Mouse (Mus musculus): ENCODE data around the gene Sirt4. TPM values are rescaled to one million over a fixed set of nuclear protein-coding genes. Genes with fewer than 3 reads are reported as not detected.
A peak's percentile ranks its signal among the peaks of the same experiment; 100 is the strongest.

The Sirt4 gene
- polyA plus RNA-seq, 1 experiment from 2014 or later: 23.5 TPM

DNA sequence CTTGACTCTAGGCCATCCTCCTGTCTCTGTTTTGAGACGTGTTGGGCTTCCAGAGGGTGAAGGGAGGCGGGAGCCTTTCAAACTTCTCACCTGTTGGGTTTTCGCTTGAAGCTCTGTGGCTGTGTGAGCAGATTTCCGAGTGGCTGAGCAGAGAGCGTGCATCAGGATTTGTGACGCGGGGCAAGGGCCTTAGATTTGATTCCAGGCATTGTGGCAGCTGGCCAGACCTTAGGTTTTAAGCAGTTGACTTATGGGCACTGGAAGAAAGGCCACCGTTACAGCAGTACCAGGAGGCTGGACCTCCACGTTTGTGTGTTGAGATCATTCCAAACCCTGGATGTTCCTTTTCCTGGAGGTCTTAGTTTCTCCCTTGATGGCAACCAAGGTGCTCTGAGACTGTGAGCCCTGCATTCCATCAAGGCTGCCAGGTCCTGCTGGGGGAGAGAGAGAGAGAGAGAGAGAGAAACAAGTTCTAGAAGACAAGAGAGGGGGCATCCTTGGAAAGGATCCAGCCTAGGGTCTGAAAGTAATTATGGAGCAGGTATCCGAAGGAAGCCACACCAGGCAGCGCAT lies 50.2 kb downstream of the Sirt4 start:
- H3K9me3 ChIP-seq (ENCODE audit: control insufficient read depth, low read depth, low read length): no peaks in the 10 kb centered on the region
- peaks cover 47% of the 10 kb centered on the region for H3K4me1 ChIP-seq (ENCODE audit: control insufficient read depth, insufficient read depth, low read length)
- no peak overlapping the region for H3K4me3 ChIP-seq (ENCODE audit: low read depth, low read length)
- no peak overlapping the region; the same call in 1 of the 2 replicates for H3K27ac ChIP-seq (ENCODE audit: low read length)
- 59% methylated on average over 11 of the region's 11 CpGs for WGBS
- ATAC-seq (ENCODE audit: insufficient number of reproducible peaks, insufficient read depth, low FRiP score, low read depth): no peak
- no peak overlapping the region for H3K9ac ChIP-seq (replicated peaks; ENCODE audit: low read depth, low read length)
- H3K36me3 ChIP-seq (ENCODE audit: control insufficient read depth, insufficient read depth, low read length): peaks cover 10% of the 10 kb centered on the region
- H3K27me3 ChIP-seq (ENCODE audit: control insufficient read depth, insufficient read depth, low read length): no peaks in the 10 kb centered on the region
- no peak overlapping the region for H3K4me2 ChIP-seq (replicated peaks; ENCODE audit: low read depth, low read length)

DNA sequence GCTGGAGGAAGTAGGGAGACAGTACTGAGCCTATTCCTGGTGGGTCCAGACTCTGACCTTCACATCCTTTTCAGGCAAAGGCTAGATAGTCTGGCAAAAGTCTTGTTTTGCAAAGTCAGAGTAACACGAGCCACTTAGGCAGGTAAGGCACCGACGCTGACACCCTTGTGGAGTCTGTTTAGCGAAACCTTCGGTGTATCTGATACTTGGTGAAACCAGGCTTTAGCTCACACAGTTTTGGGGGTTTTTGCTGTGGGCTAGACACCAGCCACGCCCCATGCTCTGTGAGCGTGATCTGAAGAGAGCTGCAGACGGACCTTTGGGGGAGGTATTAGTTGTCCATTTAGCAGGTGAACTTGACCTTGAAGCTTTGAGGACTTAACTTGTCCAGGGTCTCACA lies 51.3 kb downstream of the Sirt4 start:
- H3K27me3 ChIP-seq (ENCODE audit: control insufficient read depth, insufficient read depth, low read length): no peaks in the 10 kb centered on the region
- H3K4me3 ChIP-seq (ENCODE audit: low read depth, low read length): no peak overlapping the region
- no peaks in the 10 kb centered on the region for H3K9me3 ChIP-seq (ENCODE audit: control insufficient read depth, low read depth, low read length)
- no peak overlapping the region for H3K9ac ChIP-seq (replicated peaks; ENCODE audit: low read depth, low read length)
- peaks cover 4% of the 10 kb centered on the region; the same call in 1 of the 2 replicates for H3K36me3 ChIP-seq (ENCODE audit: control insufficient read depth, insufficient read depth, low read length)
- H3K4me2 ChIP-seq (replicated peaks; ENCODE audit: low read depth, low read length): no peak overlapping the region
- H3K4me1 ChIP-seq (ENCODE audit: control insufficient read depth, insufficient read depth, low read length): peaks cover 53% of the 10 kb centered on the region
- WGBS: 80% methylated on average over 8 of the region's 8 CpGs
- H3K27ac ChIP-seq (ENCODE audit: low read length): no peak overlapping the region
- ATAC-seq (ENCODE audit: insufficient number of reproducible peaks, insufficient read depth, low FRiP score, low read depth): no peak

DNA sequence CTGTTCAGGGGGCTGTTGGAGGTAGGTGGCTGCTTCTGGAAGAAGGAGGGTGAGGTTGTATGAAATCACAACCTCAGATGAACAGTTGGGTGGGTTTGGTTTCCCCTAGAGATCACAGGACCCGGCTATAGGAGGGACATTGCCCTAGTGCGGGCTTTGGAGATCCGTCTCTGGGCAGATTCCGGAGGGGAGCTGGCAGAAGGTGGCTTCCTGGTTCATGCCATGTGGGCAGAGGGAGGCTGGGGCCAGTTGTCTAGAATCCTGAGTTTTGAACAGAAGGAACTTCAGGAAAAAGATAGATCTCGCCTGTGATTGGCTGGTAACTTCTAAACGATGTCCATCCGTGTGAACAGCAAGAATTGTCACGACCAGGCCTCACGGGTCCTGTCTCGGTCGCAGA lies 52.1 kb downstream of the Sirt4 start:
- Histone ChIP-seq H3K4me1 (ENCODE audit: control insufficient read depth, insufficient read depth, low read length) (peaks cover 49% of the 10 kb centered on the region), H3K36me3 (ENCODE audit: control insufficient read depth, insufficient read depth, low read length) (peaks cover 4% of the 10 kb centered on the region; the same call in 1 of the 2 replicates), H3K4me2 (replicated peaks; ENCODE audit: low read depth, low read length) (peak overlapping the region; percentile 92; the same call in 1 of the 2 replicates), H3K27ac (ENCODE audit: low read length) (no peak overlapping the region), H3K9ac (replicated peaks; ENCODE audit: low read depth, low read length) (no peak overlapping the region), H3K9me3 (ENCODE audit: control insufficient read depth, low read depth, low read length) (no peaks in the 10 kb centered on the region), H3K27me3 (ENCODE audit: control insufficient read depth, insufficient read depth, low read length) (no peaks in the 10 kb centered on the region), H3K4me3 (ENCODE audit: low read depth, low read length) (no peak overlapping the region)
- ATAC-seq (ENCODE audit: insufficient number of reproducible peaks, insufficient read depth, low FRiP score, low read depth): no peak
- WGBS: 78% methylated on average over 11 of the region's 11 CpGs

DNA sequence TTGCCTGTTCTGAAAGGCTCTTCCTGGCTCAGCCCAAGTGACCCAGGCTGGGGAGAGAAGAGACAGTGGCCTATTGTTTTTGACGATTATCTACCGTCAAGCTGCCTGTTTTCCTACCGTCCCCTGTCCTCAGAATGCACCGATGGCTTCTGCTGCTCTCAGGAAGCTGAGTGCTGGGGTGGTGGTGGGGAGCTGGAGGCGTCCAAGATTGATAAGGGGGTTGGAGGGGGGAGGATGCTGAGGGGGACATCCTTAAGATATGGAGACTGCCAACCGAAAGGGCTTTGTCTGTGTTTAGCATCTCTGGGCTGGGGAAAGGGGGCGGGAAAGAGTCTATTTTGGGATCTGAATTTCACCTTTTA lies 52.6 kb downstream of the Sirt4 start:
- no peaks in the 10 kb centered on the region for H3K9me3 ChIP-seq (ENCODE audit: control insufficient read depth, low read depth, low read length)
- peaks cover 4% of the 10 kb centered on the region; the same call in 1 of the 2 replicates for H3K36me3 ChIP-seq (ENCODE audit: control insufficient read depth, insufficient read depth, low read length)
- WGBS: 40% methylated on average over 7 of the region's 7 CpGs
- H3K27ac ChIP-seq (ENCODE audit: low read length): peak overlapping the region; percentile 10; the same call in 1 of the 2 replicates
- no peak overlapping the region for H3K9ac ChIP-seq (replicated peaks; ENCODE audit: low read depth, low read length)
- H3K27me3 ChIP-seq (ENCODE audit: control insufficient read depth, insufficient read depth, low read length): no peaks in the 10 kb centered on the region
- H3K4me2 ChIP-seq (replicated peaks; ENCODE audit: low read depth, low read length): peak overlapping the region; percentile 92
- ATAC-seq (ENCODE audit: insufficient number of reproducible peaks, insufficient read depth, low FRiP score, low read depth): no peak
- peak overlapping the region; percentile 85; the same call in 1 of the 2 replicates for H3K4me3 ChIP-seq (ENCODE audit: low read depth, low read length)
- H3K4me1 ChIP-seq (ENCODE audit: control insufficient read depth, insufficient read depth, low read length): peaks cover 46% of the 10 kb centered on the region

DNA sequence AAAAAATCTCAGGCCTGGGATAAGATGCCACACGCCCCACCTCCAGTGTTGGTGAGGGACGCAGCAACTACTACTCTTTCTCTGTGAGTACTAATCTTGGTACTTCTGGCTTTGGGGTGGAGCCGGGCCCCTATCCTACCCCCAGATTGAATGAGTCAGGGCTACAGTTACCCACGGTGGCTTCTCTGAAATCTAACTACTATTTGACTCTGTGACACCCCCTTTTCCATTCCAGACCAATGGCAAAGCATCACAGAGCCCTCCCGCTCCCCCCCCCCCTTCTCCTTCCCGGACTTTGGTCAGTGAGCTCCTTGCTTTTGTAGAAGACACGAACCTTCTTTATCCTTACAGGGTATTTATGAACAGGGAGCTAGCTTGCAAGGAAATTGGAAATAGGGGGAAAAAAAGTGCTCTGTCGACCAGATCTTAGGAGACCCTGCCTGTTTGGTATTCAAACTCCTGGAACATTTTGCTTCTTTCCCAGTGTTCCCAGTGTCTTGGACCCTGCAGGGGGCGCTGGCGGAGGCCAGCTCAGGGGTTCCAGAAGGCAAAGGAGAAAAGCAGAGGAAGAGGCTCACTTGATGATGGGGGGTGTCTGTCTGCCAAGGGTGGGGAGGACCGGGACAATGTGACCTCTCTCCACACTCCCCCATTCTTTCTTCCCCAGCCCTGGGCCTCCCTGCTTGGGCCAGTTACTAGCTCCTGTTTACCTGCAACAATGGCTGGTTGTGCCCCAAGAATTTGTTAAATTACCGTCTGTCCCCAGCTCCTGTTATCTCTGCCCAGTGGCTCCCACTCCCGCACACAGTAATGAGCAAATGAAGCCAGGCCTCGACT lies 53.2 kb downstream of the Sirt4 start:
- H3K4me3 ChIP-seq (ENCODE audit: low read depth, low read length): peak overlapping the region; percentile 85
- ATAC-seq (ENCODE audit: insufficient number of reproducible peaks, insufficient read depth, low FRiP score, low read depth): no peak
- no peaks in the 10 kb centered on the region for H3K9me3 ChIP-seq (ENCODE audit: control insufficient read depth, low read depth, low read length)
- H3K4me2 ChIP-seq (replicated peaks; ENCODE audit: low read depth, low read length): peak overlapping the region; percentile 92
- peaks cover 43% of the 10 kb centered on the region for H3K4me1 ChIP-seq (ENCODE audit: control insufficient read depth, insufficient read depth, low read length)
- peak overlapping the region; percentile 96; the same call in 1 of the 2 replicates for H3K9ac ChIP-seq (replicated peaks; ENCODE audit: low read depth, low read length)
- H3K36me3 ChIP-seq (ENCODE audit: control insufficient read depth, insufficient read depth, low read length): peaks cover 4% of the 10 kb centered on the region; the same call in 1 of the 2 replicates
- WGBS: 12% methylated on average over 14 of the region's 14 CpGs
- no peaks in the 10 kb centered on the region for H3K27me3 ChIP-seq (ENCODE audit: control insufficient read depth, insufficient read depth, low read length)
- H3K27ac ChIP-seq (ENCODE audit: low read length): peak overlapping the region; percentile 10

DNA sequence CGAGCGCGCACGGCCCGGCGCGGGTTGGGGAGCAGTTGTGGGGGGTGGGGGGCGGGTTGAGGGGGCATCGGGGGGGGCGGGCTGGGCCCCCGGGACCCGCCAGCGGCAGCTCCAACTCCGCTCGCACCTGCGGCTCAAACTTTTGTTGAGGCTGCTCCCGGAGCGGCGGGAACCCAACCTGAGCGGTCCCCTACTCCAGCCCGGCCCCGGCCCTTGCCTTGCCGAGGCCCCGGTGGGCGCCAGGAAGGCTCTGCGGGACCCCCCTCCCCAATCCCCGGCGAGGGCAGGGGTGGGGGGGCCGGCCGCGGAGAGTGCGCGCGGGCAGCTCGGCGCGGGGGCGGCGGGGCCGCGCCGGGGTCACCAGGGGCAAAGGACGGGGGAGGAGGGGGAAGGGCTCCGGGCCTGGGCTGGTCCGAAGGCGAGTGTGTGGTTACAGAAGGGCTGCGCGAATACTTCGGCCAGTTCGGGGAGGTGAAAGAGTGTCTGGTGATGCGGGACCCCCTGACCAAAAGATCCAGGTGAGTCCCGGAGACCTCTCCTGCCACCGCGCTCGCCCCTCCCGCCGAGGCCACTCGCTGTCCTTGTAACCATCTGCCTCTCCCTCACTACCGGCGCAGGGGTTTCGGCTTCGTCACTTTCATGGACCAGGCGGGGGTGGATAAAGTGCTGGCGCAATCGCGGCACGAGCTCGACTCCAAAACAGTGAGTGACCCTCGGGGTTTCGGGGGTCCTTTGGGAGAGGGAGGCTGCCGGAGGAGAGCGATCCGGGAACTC lies 54.2 kb downstream of the Sirt4 start:
- WGBS: 1% methylated on average over 48 of the region's 73 CpGs
- peaks cover 34% of the 10 kb centered on the region for H3K4me1 ChIP-seq (ENCODE audit: control insufficient read depth, insufficient read depth, low read length)
- ATAC-seq (ENCODE audit: insufficient number of reproducible peaks, insufficient read depth, low FRiP score, low read depth): no peak; the same call in 1 of the 2 replicates

DNA sequence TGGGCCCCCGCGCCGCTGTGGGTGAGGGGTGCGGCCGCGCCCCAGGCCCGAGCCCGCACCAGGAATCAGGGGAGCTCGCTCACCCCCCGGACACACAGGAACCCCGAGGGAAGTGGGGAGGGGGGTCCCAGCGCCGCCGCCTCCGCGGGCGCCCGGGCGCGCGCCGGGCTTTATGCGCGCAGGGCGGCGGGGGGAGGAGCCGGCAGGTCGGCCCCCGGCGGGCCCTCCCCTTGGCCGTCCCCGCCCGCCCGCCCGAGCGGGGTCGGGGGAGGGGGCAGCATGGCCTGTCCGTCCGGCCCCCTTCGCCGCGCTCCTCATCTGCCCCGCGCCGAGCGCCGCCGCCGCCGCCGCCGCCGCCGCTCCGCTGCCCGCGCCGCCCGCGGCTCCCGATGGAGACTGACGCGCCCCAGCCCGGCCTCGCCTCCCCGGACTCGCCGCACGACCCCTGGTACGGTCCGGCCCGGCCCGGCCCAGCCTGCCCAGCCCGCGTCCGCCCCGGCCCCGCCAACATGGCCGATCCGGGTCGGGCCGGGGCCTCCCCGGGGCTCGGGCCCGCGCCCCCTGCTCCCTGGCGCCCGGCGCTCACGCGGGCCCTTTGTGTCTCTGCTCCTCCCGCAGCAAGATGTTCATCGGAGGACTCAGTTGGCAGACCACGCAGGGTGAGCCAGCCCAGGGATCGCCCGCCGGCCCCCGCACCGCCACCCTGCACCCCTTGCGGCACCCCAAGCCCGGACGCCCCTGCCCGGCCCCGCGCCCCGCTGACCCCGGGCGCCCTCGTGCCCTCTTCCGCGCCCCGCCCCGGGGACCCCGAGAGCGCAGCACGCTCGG lies 55.0 kb downstream of the Sirt4 start, which contains the start of gene Msi1:
Gene Msi1 (plus strand): TSS at position 241 of the 828 bp plus-strand sequence.
- Histone ChIP-seq H3K4me3 (ENCODE audit: low read depth, low read length) (peak within 1 kb of the TSS; percentile 85), H3K4me2 (replicated peaks; ENCODE audit: low read depth, low read length) (peak within 1 kb of the TSS; percentile 92), H3K27ac (ENCODE audit: low read length) (peak within 1 kb of the TSS; percentile 75), H3K9me3 (ENCODE audit: control insufficient read depth, low read depth, low read length) (no peaks in the 10 kb centered on the region), H3K9ac (replicated peaks; ENCODE audit: low read depth, low read length) (peak within 1 kb of the TSS; percentile 96), H3K36me3 (ENCODE audit: control insufficient read depth, insufficient read depth, low read length) (peaks cover 4% of the 10 kb centered on the region; the same call in 1 of the 2 replicates), H3K4me1 (ENCODE audit: control insufficient read depth, insufficient read depth, low read length) (peaks cover 26% of the 10 kb centered on the region; the same call in 1 of the 2 replicates), H3K27me3 (ENCODE audit: control insufficient read depth, insufficient read depth, low read length) (no peaks in the 10 kb centered on the region)
- ATAC-seq (ENCODE audit: insufficient number of reproducible peaks, insufficient read depth, low FRiP score, low read depth): peak; percentile 74
- WGBS: under 1% methylated on average over 38 of the region's 117 CpGs

More for the DNA sequence above, 54.2 kb downstream of the Sirt4 start:
- Histone ChIP-seq H3K4me2 (replicated peaks; ENCODE audit: low read depth, low read length) (peak overlapping the region; percentile 92), H3K4me3 (ENCODE audit: low read depth, low read length) (peak overlapping the region; percentile 85), H3K27ac (ENCODE audit: low read length) (peak overlapping the region; percentile 75), H3K36me3 (ENCODE audit: control insufficient read depth, insufficient read depth, low read length) (peaks cover 4% of the 10 kb centered on the region; the same call in 1 of the 2 replicates), H3K9me3 (ENCODE audit: control insufficient read depth, low read depth, low read length) (no peaks in the 10 kb centered on the region), H3K9ac (replicated peaks; ENCODE audit: low read depth, low read length) (peak overlapping the region; percentile 96), H3K27me3 (ENCODE audit: control insufficient read depth, insufficient read depth, low read length) (no peaks in the 10 kb centered on the region)

Data from stomach, embryonic 14.5 days (tissue).